Mouse (Mus musculus) cortical plate, adult 2 months (tissue): ENCODE results near the gene Prr23a2.

Experiments
- CTCF ChIP-seq: fragments of 200-500 bp; IDR thresholded peaks from 2 replicates; pipeline ENCODE4 v1.5.1; 2011; ENCODE audit warnings: mild to moderate bottlenecking, control low read depth, low read length; ENCODE audit not compliant: insufficient read depth; ENCODE audit errors: extremely low read depth
- POLR2A ChIP-seq: fragments of 200-500 bp; IDR thresholded peaks from 2 replicates; pipeline ENCODE4 v1.6.1; 2011; ENCODE audit warnings: mild to moderate bottlenecking, low read length, control low read depth; ENCODE audit not compliant: insufficient read depth; ENCODE audit errors: extremely low read depth

DNA sequence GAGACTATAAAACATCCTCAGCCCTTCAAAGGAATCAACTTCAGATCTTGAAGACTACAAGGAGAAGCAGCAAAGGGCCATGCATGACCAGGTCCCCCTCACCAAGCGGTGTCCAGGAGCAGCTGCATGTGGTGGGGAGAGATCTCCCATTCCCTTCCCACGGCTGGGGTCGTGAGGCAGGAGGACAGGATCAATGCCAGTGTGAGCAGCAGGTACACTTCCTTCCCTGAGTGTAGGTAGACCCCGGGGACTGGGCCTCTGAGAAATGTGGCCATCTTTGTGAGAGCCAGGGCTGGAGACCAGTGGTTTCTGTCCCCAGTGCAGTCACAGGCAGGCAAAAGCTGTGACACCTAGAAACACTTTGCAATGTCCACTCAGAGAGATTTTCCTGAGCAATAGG is 35.8 kb upstream of the Prr23a2 start:
- TF ChIP-seq CTCF (no peak), POLR2A (no peak)
